Mouse (Mus musculus): ENCODE measurements around the gene Necap1. TPM values are rescaled to one million over a fixed set of nuclear protein-coding genes. Genes with fewer than 3 reads are reported as not detected.

The Necap1 gene
- 36.1 TPM for polyA plus RNA-seq (2021)

GRCm38 (mm10) chr6:122873871-122874719 is at the start of gene Necap1:
Gene Necap1 (plus strand): TSS chr6:122874474.
- peak; percentile 77 for DNase-seq (ENCODE audit: low read depth, low spot score)
- peak; percentile 63 for ATAC-seq
- ChIA-PET POLR2A (interaction anchor here (0.7 kb wide), 1 partner anchor 1885 kb away, joined by 3 read pairs; no protein-coding TSS in a partner anchor), CTCF (interaction anchor here (0.8 to 1.1 kb wide), 5 partner anchors 10 to 46 kb away, joined by 3 to 4 read pairs (median 3); no protein-coding TSS in a partner anchor)
- in situ Hi-C loops (cut with MboI; ENCODE audit: low pct_unique_long_range_greater_than_20kb), result loop anchor here (5.0 kb wide), 1 partner anchor 52 kb away; no protein-coding TSS in a partner anchor
- TF ChIP-seq CTCF (IDR thresholded peaks at IDR 0.05), result peak; percentile 95
- no peaks in the 10 kb centered on the region for H3K27me3 ChIP-seq

GRCm38 (mm10) chr6:122825166-122825565 is 49.1 kb upstream of the Necap1 start:
- DNase-seq (ENCODE audit: low read depth, low spot score), result no peak
- ChIA-PET CTCF (interaction anchor here (1.4 kb wide), 1 partner anchor 9 kb away, joined by 6 read pairs; no protein-coding TSS in a partner anchor), POLR2A (no interaction called here)
- in situ Hi-C loops (cut with MboI; ENCODE audit: low pct_unique_long_range_greater_than_20kb), result no loop called here
- ATAC-seq, result no peak
- H3K27me3 ChIP-seq, result no peaks in the 10 kb centered on the region
- no peak for TF ChIP-seq CTCF (IDR thresholded peaks at IDR 0.05)

- ATAC-seq (peak; percentile 83), DNase-seq (ENCODE audit: low read depth, low spot score) (no peak)
- ChIA-PET POLR2A (interaction anchor here (0.9 kb wide), 1 partner anchor 13 kb away, joined by 11 read pairs; no protein-coding TSS in a partner anchor), CTCF (interaction anchor here (1.1 to 1.2 kb wide), 2 partner anchors 8 to 9 kb away, joined by 3 to 5 read pairs; no protein-coding TSS in a partner anchor)
- TF ChIP-seq CTCF (IDR thresholded peaks at IDR 0.05), result no peak
- H3K27me3 ChIP-seq, result no peaks in the 10 kb centered on the region
- in situ Hi-C loops (cut with MboI; ENCODE audit: low pct_unique_long_range_greater_than_20kb), result no loop called here
These were observed 48.1 kb upstream of the Necap1 start for GRCm38 (mm10) chr6:122825923-122826742.

GRCm38 (mm10) chr6:122828086-122828485 is 46.2 kb upstream of the Necap1 start:
- in situ Hi-C loops (cut with MboI; ENCODE audit: low pct_unique_long_range_greater_than_20kb), result no loop called here
- no peaks in the 10 kb centered on the region for H3K27me3 ChIP-seq
- TF ChIP-seq CTCF (IDR thresholded peaks at IDR 0.05), result no peak
- ATAC-seq (no peak), DNase-seq (ENCODE audit: low read depth, low spot score) (no peak)
- CTCF ChIA-PET, result interaction anchor here (0.7 to 1.6 kb wide), 4 partner anchors 11 to 46 kb away, joined by 3 to 4 read pairs (median 4); partner anchors contain the start of gene Necap1
- POLR2A ChIA-PET, result no interaction called here

GRCm38 (mm10) chr6:122832880-122833279 is 41.4 kb upstream of the Necap1 start:
- ChIA-PET CTCF (interaction anchor here (1.1 to 3.4 kb wide), 2 partner anchors 36 to 41 kb away, joined by 3 to 20 read pairs; partner anchors contain the start of gene Necap1), POLR2A (no interaction called here)
- no peak for DNase-seq (ENCODE audit: low read depth, low spot score)
- no peak for TF ChIP-seq CTCF (IDR thresholded peaks at IDR 0.05)
- ATAC-seq, result no peak
- no peaks in the 10 kb centered on the region for H3K27me3 ChIP-seq
- in situ Hi-C loops (cut with MboI; ENCODE audit: low pct_unique_long_range_greater_than_20kb), result no loop called here

GRCm38 (mm10) chr6:122834365-122834764 is 39.9 kb upstream of the Necap1 start:
- no peak for DNase-seq (ENCODE audit: low read depth, low spot score)
- ChIA-PET CTCF (interaction anchor here (1.0 to 3.4 kb wide), 9 partner anchors 8 to 91 kb away, joined by 3 to 20 read pairs (median 5); no protein-coding TSS in a partner anchor), POLR2A (no interaction called here)
- H3K27me3 ChIP-seq, result no peaks in the 10 kb centered on the region
- ATAC-seq, result peak; percentile 61
- TF ChIP-seq CTCF (IDR thresholded peaks at IDR 0.05), result peak; percentile 91
- in situ Hi-C loops (cut with MboI; ENCODE audit: low pct_unique_long_range_greater_than_20kb), result no loop called here

GRCm38 (mm10) chr6:122836974-122837373 is 37.3 kb upstream of the Necap1 start:
- ChIA-PET CTCF (no interaction called here), POLR2A (no interaction called here)
- DNase-seq (ENCODE audit: low read depth, low spot score) (no peak), ATAC-seq (no peak)
- in situ Hi-C loops (cut with MboI; ENCODE audit: low pct_unique_long_range_greater_than_20kb), result no loop called here
- TF ChIP-seq CTCF (IDR thresholded peaks at IDR 0.05), result no peak
- no peaks in the 10 kb centered on the region for H3K27me3 ChIP-seq

- H3K27me3 ChIP-seq, result no peaks in the 10 kb centered on the region
- CTCF ChIA-PET, result no interaction called here
- no peak for DNase-seq (ENCODE audit: low read depth, low spot score)
- TF ChIP-seq CTCF (IDR thresholded peaks at IDR 0.05), result no peak
- in situ Hi-C loops (cut with MboI; ENCODE audit: low pct_unique_long_range_greater_than_20kb), result no loop called here
- ATAC-seq, result no peak
- POLR2A ChIA-PET, result no interaction called here
These were observed 36.7 kb upstream of the Necap1 start for GRCm38 (mm10) chr6:122837539-122837938.

- DNase-seq (ENCODE audit: low read depth, low spot score) (no peak), ATAC-seq (no peak)
- H3K27me3 ChIP-seq, result no peaks in the 10 kb centered on the region
- in situ Hi-C loops (cut with MboI; ENCODE audit: low pct_unique_long_range_greater_than_20kb), result no loop called here
- ChIA-PET CTCF (interaction anchor here (1.1 to 1.4 kb wide), 2 partner anchors 9 to 15 kb away, joined by 4 to 6 read pairs; no protein-coding TSS in a partner anchor), POLR2A (no interaction called here)
- no peak for TF ChIP-seq CTCF (IDR thresholded peaks at IDR 0.05)
These were observed 30.5 kb upstream of the Necap1 start for GRCm38 (mm10) chr6:122843759-122844158.

GRCm38 (mm10) chr6:122852696-122853095 is 21.6 kb upstream of the Necap1 start:
- no peak for TF ChIP-seq CTCF (IDR thresholded peaks at IDR 0.05)
- no peak for ATAC-seq
- DNase-seq (ENCODE audit: low read depth, low spot score), result no peak
- ChIA-PET POLR2A (no interaction called here), CTCF (no interaction called here)
- in situ Hi-C loops (cut with MboI; ENCODE audit: low pct_unique_long_range_greater_than_20kb), result no loop called here
- no peaks in the 10 kb centered on the region for H3K27me3 ChIP-seq
